Mouse (Mus musculus): Measurements from ENCODE around the gene Hebp1.

The Hebp1 gene

GRCm38 (mm10) chr6:135197921-135198532 lies at the start of gene Hebp1, which contains the start of gene Fam234b:
Gene Hebp1, minus strand, starts transcription at chr6:135198022.
Gene Fam234b, plus strand, starts transcription at chr6:135197977.
- in situ Hi-C loops (cut with MboI, MseI): no loop called here

- in situ Hi-C loops (cut with MboI, MseI): loop anchor here (5.0 to 10.0 kb wide), 2 partner anchors 132 to 439 kb away; no protein-coding TSS in a partner anchor
Measured at GRCm38 (mm10) chr6:135245586-135245985, 47.8 kb upstream of the Hebp1 start.

- in situ Hi-C loops (cut with MboI, MseI): loop anchor here (10.0 kb wide), 1 partner anchor 444 kb away; no protein-coding TSS in a partner anchor
Measured at GRCm38 (mm10) chr6:135240361-135240760, 42.5 kb upstream of the Hebp1 start.

DNA sequence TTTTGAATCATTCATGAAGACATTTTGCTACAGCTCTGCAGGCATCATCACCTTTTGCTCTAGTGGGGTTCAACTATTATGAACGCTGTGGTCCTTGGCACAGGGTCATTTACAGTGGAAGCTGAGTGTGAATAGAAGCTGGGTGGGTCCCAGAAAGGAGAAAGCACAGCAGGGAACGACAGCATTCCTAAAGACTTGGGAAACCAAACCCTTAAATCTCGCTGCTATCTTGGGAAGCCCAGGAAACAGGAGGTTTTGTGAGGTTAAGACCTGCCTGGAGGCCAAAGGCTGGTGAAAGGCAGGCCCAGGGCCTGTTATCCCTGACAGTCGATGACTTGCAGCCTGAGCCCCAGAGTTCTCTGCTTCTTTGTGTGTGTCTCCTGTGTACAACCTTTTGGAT lies 40.4 kb upstream of the Hebp1 start:
- in situ Hi-C loops (cut with MboI, MseI): no loop called here

DNA sequence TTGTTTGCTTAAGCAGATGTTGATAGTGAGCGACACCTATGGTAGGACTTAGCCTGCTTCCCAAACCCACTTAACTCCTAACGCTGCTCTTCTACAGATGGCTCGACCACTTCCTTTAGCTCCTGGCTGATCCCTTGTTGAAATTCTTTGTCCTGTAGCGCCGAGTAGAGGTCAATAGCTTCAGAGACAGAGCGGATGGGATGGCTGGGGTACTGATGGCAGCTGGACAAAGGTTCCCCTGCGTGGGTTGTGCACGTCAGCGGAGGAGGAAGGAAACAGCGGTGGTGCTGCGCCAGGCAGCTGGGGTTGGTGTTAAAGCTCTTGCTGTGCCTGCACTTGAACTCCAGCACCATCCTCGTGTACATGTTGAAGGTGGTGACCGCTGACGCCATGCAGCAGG lies 39.5 kb upstream of the Hebp1 start:
- in situ Hi-C loops (cut with MboI, MseI): no loop called here

GRCm38 (mm10) chr6:135236576-135236975 lies 38.8 kb upstream of the Hebp1 start:
- in situ Hi-C loops (cut with MboI, MseI): no loop called here

DNA sequence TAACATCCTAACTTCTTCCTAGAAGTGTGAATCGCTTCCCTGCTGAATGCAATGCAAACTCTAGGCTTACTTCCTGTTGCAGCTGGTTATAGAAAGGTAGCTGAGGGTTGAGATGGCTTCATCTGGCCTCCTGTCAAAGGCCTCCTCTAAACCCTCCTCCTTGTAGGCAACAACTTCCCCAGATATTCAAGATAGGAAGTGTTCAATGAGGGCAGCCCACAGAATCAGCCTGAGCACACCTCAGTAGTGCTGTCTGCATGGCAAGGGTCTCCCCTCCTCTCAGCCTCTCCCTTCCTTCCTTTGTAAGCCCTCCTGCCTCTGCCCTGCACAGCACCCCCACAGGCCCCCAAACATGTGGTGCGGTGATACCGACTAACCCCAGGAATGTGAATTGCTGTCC lies 37.9 kb upstream of the Hebp1 start:
- in situ Hi-C loops (cut with MboI, MseI): no loop called here

GRCm38 (mm10) chr6:135232443-135233182 lies 34.8 kb upstream of the Hebp1 start:
- in situ Hi-C loops (cut with MboI, MseI): no loop called here

- in situ Hi-C loops (cut with MboI, MseI): no loop called here
Measured at GRCm38 (mm10) chr6:135230586-135230985, 32.8 kb upstream of the Hebp1 start.

DNA sequence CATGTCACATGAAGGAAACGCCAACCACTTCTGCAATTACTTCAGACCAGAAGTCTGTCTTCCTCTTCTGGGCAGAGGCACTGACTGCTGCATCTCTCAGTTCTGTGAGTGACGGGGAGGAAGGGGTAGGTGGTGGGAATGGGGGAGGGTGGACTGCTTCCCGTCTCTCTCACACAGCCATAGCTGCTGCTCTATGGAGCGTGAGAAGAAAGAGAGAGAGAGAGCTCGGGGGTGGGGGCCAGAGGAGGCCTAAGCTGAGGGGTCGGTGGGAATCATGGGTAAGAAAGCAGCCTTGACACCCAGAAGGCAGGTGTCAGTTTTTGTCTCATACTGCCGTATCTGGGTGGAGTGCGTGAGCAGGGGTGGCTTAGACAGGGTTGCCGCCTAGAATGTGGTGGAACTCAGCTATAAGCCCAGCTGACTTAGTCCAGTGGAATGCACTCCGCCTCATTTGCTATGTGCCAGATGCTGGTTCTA lies 30.7 kb upstream of the Hebp1 start:
- in situ Hi-C loops (cut with MboI, MseI): loop anchor here (5.0 kb wide), 1 partner anchor 61 kb away; no protein-coding TSS in a partner anchor

DNA sequence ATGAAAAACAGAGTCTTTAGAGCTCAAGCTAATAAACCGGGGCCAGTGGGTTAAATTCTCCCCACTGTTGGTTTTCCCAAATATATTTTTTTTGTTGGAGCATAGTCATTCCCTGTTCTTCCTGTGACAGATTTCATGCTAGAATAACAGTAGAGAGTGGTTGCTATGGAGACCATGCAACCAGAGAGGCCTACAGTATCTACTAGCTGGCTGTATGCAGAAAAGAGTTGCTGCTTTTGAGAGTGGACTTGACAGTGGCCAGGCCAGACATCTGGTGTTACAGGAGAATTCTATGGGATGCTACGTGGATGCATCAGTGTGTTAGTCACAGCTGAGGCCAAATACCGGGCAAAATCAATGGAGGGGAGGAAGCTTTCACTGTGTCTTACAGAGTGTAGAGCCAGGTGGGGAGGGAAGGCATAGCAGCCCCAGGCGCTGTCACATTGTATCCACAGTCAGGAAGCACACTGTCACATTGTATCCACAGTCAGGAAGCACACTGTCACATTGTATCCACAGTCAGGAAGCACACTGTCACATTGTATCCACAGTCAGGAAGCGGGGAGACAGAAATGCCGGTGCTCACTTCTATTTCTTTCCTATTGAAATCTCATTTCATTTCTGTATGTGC lies 26.1 kb upstream of the Hebp1 start:
- in situ Hi-C loops (cut with MboI, MseI): no loop called here

DNA sequence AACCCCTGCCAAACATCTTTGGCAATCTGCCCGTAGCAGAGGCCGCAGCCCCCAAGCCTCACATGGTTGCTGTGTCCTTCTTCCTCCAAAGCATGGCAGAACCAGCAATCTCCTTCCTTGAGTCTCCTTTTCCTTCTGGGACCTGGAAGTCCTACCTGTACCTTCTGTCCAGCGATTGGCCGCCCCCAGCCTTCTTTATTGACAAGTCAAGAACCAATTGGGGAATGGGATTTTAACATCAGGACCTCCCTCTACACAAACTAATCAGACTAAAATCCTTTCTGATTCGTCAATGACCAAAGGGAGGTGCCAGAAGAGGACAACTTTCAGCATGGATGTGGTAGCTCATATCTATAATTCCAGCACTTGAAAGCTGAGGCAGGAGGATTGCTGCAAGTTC lies 22.1 kb upstream of the Hebp1 start:
- in situ Hi-C loops (cut with MboI, MseI): no loop called here

DNA sequence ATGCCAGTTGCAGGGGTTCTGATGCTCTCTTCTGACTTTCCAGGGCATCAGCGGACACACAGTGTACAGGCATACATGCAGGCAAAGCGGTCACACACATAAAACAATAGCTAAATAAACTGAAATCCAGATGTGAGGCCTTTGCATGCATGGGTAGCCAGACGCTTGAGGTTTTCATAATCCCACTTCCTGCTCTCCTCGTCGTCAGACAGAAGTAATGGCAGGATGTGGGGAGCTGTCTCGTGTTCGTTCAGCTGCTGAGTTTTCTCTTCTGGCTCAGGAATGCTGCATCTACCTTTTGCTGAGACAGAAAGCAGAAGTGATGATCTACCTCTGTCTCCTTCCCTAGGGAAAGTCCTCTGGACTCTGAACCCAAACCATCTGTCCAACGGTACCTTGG lies 20.5 kb upstream of the Hebp1 start:
- in situ Hi-C loops (cut with MboI, MseI): no loop called here

DNA sequence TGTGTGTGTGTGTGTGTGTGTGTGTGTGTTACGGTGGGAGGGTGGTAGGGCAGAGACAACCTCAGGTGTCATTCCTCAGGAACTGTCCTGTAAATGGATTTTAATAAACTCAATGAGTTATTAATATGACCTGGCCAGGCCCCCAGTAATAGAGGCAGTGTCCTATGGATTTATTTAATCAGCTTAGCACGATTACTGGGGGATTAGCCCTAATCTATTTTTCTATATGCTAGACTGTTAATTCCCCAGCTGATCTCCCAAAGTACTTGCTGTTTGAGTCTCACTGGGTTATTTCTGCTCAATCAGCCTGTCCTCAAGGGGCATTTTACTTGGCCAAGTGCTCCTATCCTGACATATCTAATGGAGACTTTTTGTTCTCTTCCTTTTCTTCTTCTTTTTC lies 14.8 kb upstream of the Hebp1 start:
- in situ Hi-C loops (cut with MboI, MseI): no loop called here

DNA sequence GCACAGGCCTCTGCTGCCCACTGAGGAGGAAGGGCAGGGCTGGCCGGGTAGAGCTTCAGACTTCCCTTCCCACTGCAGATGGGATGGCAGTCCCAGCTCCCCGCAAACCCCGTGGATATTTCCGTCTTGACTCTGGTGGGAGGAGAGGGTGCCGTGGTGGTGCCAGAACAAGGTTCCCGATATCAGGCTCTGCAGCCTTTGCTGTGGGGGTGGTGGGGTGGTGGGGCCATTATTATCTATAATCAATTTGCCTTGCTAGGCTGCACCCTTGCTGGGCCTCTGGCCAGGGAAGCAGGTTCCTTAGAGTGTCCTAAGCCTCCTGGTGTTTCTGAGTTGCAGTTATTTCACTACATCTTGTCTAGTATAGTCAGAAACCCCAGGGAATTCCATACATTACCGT lies 13.3 kb upstream of the Hebp1 start:
- in situ Hi-C loops (cut with MboI, MseI): no loop called here

DNA sequence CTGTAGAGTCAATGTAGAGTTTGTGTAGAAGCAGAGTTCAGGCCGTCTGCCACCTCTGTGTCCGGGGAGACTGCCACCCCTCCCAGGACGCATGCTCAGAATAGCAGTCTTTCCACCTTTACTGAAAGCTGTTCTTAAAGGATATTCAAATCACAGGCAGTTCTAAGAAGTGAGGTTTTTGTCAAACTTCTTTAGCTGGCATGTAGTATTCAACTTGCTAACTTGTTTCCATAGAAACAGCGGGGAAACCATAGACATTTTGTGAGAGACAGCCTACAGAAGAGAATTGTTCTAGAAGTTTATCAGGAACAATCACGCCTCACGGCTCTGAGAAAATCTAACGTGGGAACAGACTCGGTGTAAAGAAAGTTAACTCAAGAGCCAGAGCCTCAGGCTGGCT lies 9.1 kb upstream of the Hebp1 start:
- in situ Hi-C loops (cut with MboI, MseI): no loop called here

DNA sequence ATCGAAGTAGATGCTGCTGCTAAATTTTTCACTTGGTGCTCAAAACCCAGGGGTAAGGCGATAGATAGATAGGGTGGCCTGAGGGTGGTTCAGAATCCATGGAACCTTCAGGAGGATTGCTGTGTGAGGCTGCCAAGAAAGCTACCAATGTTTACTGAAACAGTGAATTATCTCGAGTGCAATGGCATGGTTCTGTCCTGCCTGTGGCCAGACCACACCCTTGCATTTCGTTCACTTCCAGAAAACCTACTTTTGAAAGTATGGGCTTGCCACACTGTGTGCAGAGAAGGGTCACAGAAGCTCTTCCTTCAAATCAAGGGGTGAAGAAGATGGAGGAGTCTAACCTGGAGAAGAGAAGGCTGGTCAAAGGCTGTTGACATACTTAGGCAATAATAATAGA lies 8.0 kb upstream of the Hebp1 start:
- in situ Hi-C loops (cut with MboI, MseI): no loop called here

DNA sequence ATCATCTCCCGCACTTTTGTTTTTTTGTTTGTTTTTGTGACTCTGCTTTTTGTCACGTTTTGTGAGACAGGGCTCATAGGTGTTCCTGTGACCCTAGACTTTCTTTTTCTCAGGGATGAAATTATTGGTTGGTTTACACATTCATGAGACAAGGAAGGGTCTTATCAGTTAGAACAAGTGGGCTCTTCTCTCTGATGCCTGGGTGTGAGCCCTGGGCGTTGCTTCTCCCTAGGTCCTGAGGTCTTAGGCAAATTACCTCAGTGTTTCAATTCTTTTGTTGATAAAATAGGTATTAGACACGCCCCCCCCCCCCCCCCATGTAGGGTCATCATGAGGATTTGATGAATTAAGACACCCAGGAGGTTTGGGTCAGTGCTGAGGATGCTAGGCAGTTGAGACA lies 7.0 kb upstream of the Hebp1 start:
- in situ Hi-C loops (cut with MboI, MseI): no loop called here

DNA sequence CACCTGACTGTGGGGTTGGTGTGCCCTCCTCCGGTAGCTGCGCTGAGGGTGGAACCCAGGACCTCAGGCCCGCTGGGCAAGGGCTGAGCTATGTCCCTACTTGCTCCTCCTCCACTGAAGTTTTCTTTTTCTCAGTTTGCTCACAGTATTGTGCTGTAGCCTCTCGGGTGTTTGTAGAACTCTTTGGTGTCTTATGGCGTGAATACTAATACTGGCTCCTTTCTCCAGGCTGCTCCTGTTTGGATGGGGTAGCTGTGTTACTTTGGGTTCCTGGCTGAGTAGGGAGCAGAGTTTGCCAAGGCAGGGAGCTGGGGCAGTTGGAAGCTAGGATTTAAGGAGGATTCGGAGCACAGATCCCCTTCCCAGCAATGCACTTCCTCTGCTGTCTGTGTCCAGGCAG lies 5.9 kb upstream of the Hebp1 start:
- in situ Hi-C loops (cut with MboI, MseI): no loop called here

- in situ Hi-C loops (cut with MboI, MseI): no loop called here
Measured at GRCm38 (mm10) chr6:135202668-135203067, 4.8 kb upstream of the Hebp1 start.

DNA sequence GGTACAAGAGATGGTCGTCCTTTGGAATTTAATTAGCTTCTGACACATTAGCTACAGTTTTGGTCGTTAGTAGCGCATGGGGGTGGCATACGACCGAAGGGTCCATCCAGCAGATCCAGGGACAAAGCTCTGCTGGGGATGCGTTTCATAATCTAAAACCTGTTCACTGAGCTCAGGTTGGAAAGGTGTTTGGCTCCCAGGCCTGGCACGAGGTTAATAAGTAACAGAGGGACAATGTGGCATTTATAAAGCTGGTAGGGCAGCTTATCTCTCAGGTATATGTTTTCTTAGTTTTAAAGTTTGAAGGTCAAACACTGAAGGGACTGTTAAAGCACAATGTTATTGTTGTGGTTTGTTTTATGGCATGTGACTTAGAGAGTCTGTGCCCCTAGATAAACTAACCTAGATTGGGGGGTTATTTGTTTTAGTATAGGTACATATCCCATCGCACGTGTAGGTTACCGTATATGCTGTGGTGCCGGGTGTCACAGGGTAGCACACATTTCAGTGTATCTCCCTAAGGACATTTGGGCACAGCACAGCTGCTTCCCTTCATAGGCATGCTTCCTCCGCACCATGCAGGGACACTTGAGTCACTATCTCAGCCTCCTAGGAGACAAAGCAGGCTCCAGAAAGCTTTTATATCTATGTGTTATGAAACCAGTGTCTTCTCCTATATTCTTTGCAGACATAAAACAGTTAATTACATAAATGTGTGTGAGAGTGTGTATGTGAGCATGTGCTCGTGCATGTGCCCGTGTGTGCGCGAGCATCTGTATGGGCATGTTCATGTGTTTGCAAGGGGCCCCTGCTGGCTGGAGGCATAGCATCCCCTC lies 2.5 kb upstream of the Hebp1 start:
- in situ Hi-C loops (cut with MboI, MseI): no loop called here

- in situ Hi-C loops (cut with MboI, MseI): no loop called here
Measured at GRCm38 (mm10) chr6:135198726-135199125, 904 bp upstream of the Hebp1 start.

Measured in regulatory T cell (primary cell).